Mouse (Mus musculus) liver, embryonic 11.5 days (tissue): ENCODE results near the gene Pcolce2. TPM values are rescaled to one million over a fixed set of nuclear protein-coding genes. Genes with fewer than 3 reads are reported as not detected.
"Not testable (repeated sequence)": the region's sequence is repeated elsewhere in the genome, so short reads cannot be mapped to it uniquely, and the experiment has no call there.

Source experiments
- ATAC-seq: fragments of 200-750 bp; cut with Nextera tagmentation; replicated peaks from 2 replicates; pipeline ENCODE4 v1.8.0; 2017; ENCODE audit warnings: moderate number of reproducible peaks, mild to moderate bottlenecking, moderate TSS enrichment, moderate library complexity; ENCODE audit not compliant: low FRiP score
- DNase-seq: peaks from one replicate; pipeline ENCODE4 v3.0.0-alpha.2; 2017; ENCODE audit warnings: low spot score
- H3K27ac ChIP-seq: fragments of 300-500 bp; sonication (generic); 2 replicates; pipeline ENCODE4 v1.5.1; 2014; ENCODE audit warnings: mild to moderate bottlenecking, low read depth, low read length, control low read depth
- H3K27me3 ChIP-seq: fragments of 300-500 bp; sonication (generic); replicated peaks from 2 replicates; pipeline ENCODE4 v1.6.1; 2014; ENCODE audit warnings: low read length, mixed read lengths; ENCODE audit not compliant: control insufficient read depth, insufficient read depth
- H3K36me3 ChIP-seq: fragments of 300-500 bp; sonication (generic); 2 replicates; pipeline ENCODE4 v1.6.1; 2014; ENCODE audit warnings: mild to moderate bottlenecking, low read length, moderate library complexity, mixed read lengths; ENCODE audit not compliant: control insufficient read depth, insufficient read depth
- H3K4me1 ChIP-seq: fragments of 300-500 bp; sonication (generic); replicated peaks from 2 replicates; pipeline ENCODE4 v1.6.1; 2014; ENCODE audit warnings: low read length, mixed read lengths; ENCODE audit not compliant: control insufficient read depth, insufficient read depth
- H3K4me2 ChIP-seq: fragments of 300-500 bp; sonication (generic); 2 replicates; pipeline ENCODE4 v1.6.1; 2014; ENCODE audit warnings: mild to moderate bottlenecking, control low read depth, moderate library complexity
- H3K4me3 ChIP-seq: fragments of 300-500 bp; sonication (generic); 2 replicates; pipeline ENCODE4 v1.5.1; 2014; ENCODE audit warnings: low read depth, low read length, control low read depth
- H3K9ac ChIP-seq: fragments of 300-500 bp; sonication (generic); 2 replicates; pipeline ENCODE4 v1.6.1; 2014; ENCODE audit warnings: low read depth, low read length, control low read depth
- H3K9me3 ChIP-seq: fragments of 300-500 bp; sonication (generic); 2 replicates; pipeline ENCODE4 v1.6.1; 2016; ENCODE audit warnings: low read length, inconsistent platforms, mixed read lengths; ENCODE audit not compliant: control insufficient read depth
- WGBS: fragments of 180-500 bp; shearing (Covaris S2); extraction: QIAGEN DNeasy Blood & Tissue Kit; methylation state at CpG from one replicate; pipeline ENCODE4 v1.1.7; 2014; 5-methylcytosine and 5-hydroxymethylcytosine counted together
- polyA plus RNA-seq: library from polyadenylated mRNA; unstranded; fragments of >200 nt; fragmentation: Nextera tagmentation; extraction: Ambion mirVana; gene quantifications from 2 replicates; pipeline ENCODE4 v1.2.1, GENCODE M21; 2014

The Pcolce2 gene
- polyA plus RNA-seq, 1 experiment from 2014 or later: 14.0 TPM

- H3K27ac ChIP-seq, H3K9ac ChIP-seq, H3K27me3 ChIP-seq, H3K9me3 ChIP-seq, H3K4me2 ChIP-seq, ATAC-seq, H3K4me1 ChIP-seq, H3K36me3 ChIP-seq, H3K4me3 ChIP-seq: not testable (repeated sequence)
- DNase-seq: peak; percentile 6
- WGBS: 82% methylated on average over 2 of the region's 2 CpGs
Observed at GRCm38 (mm10) chr9:95629561-95629960, 7.8 kb upstream of the Pcolce2 start.

GRCm38 (mm10) chr9:95636395-95636794 is 1.0 kb upstream of the Pcolce2 start:
- peaks cover 30% of the 10 kb centered on the region for H3K27me3 ChIP-seq
- ATAC-seq: no peak
- no peak overlapping the region for H3K27ac ChIP-seq
- no peak for DNase-seq
- no peaks in the 10 kb centered on the region for H3K4me1 ChIP-seq
- H3K4me3 ChIP-seq: no peak overlapping the region
- no peak overlapping the region for H3K9ac ChIP-seq
- H3K4me2 ChIP-seq: peak overlapping the region; percentile 93
- H3K9me3 ChIP-seq: no peaks in the 10 kb centered on the region
- H3K36me3 ChIP-seq: no peaks in the 10 kb centered on the region
- 76% methylated on average over 4 of the region's 4 CpGs for WGBS

GRCm38 (mm10) chr9:95639919-95640318 is 2.5 kb downstream of the Pcolce2 start:
- H3K9ac ChIP-seq: no peak overlapping the region
- peaks cover 30% of the 10 kb centered on the region for H3K27me3 ChIP-seq
- H3K9me3 ChIP-seq: no peaks in the 10 kb centered on the region
- DNase-seq (no peak), ATAC-seq (no peak)
- H3K4me3 ChIP-seq: no peak overlapping the region
- no peaks in the 10 kb centered on the region for H3K4me1 ChIP-seq
- no peak overlapping the region for H3K4me2 ChIP-seq
- WGBS: 39% methylated on average over 4 of the region's 4 CpGs
- H3K27ac ChIP-seq: no peak overlapping the region
- H3K36me3 ChIP-seq: no peaks in the 10 kb centered on the region

- Histone ChIP-seq H3K4me1 (no peaks in the 10 kb centered on the region), H3K36me3 (no peaks in the 10 kb centered on the region), H3K9ac (no peak overlapping the region), H3K4me2 (no peak overlapping the region), H3K4me3 (no peak overlapping the region), H3K9me3 (no peaks in the 10 kb centered on the region), H3K27ac (no peak overlapping the region), H3K27me3 (no peaks in the 10 kb centered on the region)
- DNase-seq: no peak
- 84% methylated on average over 8 of the region's 8 CpGs for WGBS
- ATAC-seq: no peak
Observed at GRCm38 (mm10) chr9:95645926-95646325, 8.5 kb downstream of the Pcolce2 start.

GRCm38 (mm10) chr9:95653363-95653762 is 16.0 kb downstream of the Pcolce2 start:
- 85% methylated on average over 6 of the region's 6 CpGs for WGBS

GRCm38 (mm10) chr9:95654356-95654755 is 17.0 kb downstream of the Pcolce2 start:
- Histone ChIP-seq H3K4me1 (no peaks in the 10 kb centered on the region), H3K27ac (no peak overlapping the region), H3K9ac (no peak overlapping the region), H3K27me3 (no peaks in the 10 kb centered on the region), H3K36me3 (no peaks in the 10 kb centered on the region), H3K4me3 (no peak overlapping the region), H3K9me3 (no peaks in the 10 kb centered on the region), H3K4me2 (no peak overlapping the region)
- WGBS: 90% methylated on average over 5 of the region's 5 CpGs
- ATAC-seq: no peak
- DNase-seq: no peak

More at GRCm38 (mm10) chr9:95653363-95653762, 16.0 kb downstream of the Pcolce2 start:
- Histone ChIP-seq H3K9ac (no peak overlapping the region), H3K4me2 (no peak overlapping the region), H3K36me3 (no peaks in the 10 kb centered on the region), H3K9me3 (no peaks in the 10 kb centered on the region), H3K4me1 (no peaks in the 10 kb centered on the region), H3K27me3 (no peaks in the 10 kb centered on the region), H3K27ac (no peak overlapping the region), H3K4me3 (no peak overlapping the region)
- ATAC-seq (no peak), DNase-seq (no peak)

GRCm38 (mm10) chr9:95657941-95658340 is 20.5 kb downstream of the Pcolce2 start:
- no peak overlapping the region for H3K4me3 ChIP-seq
- H3K36me3 ChIP-seq: no peaks in the 10 kb centered on the region
- no peaks in the 10 kb centered on the region for H3K4me1 ChIP-seq
- no peak overlapping the region for H3K4me2 ChIP-seq
- ATAC-seq: no peak
- no peak overlapping the region for H3K9ac ChIP-seq
- no peaks in the 10 kb centered on the region for H3K27me3 ChIP-seq
- WGBS: 78% methylated on average over 2 of the region's 2 CpGs
- H3K9me3 ChIP-seq: no peaks in the 10 kb centered on the region
- no peak for DNase-seq
- H3K27ac ChIP-seq: no peak overlapping the region

GRCm38 (mm10) chr9:95664290-95664989 is 27.0 kb downstream of the Pcolce2 start:
- Histone ChIP-seq H3K4me3 (no peak overlapping the region), H3K9me3 (no peaks in the 10 kb centered on the region), H3K36me3 (no peaks in the 10 kb centered on the region), H3K27me3 (no peaks in the 10 kb centered on the region), H3K27ac (no peak overlapping the region), H3K4me2 (no peak overlapping the region), H3K9ac (no peak overlapping the region), H3K4me1 (no peaks in the 10 kb centered on the region)
- no peak for ATAC-seq
- WGBS: 71% methylated on average over 10 of the region's 10 CpGs
- no peak for DNase-seq

- 90% methylated on average over 6 of the region's 6 CpGs for WGBS
- Histone ChIP-seq H3K9ac (no peak overlapping the region), H3K9me3 (no peaks in the 10 kb centered on the region), H3K36me3 (no peaks in the 10 kb centered on the region), H3K4me1 (no peaks in the 10 kb centered on the region), H3K4me3 (no peak overlapping the region), H3K4me2 (no peak overlapping the region), H3K27me3 (no peaks in the 10 kb centered on the region), H3K27ac (no peak overlapping the region)
- DNase-seq (no peak), ATAC-seq (no peak)
Observed at GRCm38 (mm10) chr9:95665835-95666234, 28.4 kb downstream of the Pcolce2 start.
